Mouse (Mus musculus) left cerebral cortex, postnatal 36 days (tissue): ENCODE measurements around the gene Nup205. TPM values are rescaled to one million over a fixed set of nuclear protein-coding genes. Genes with fewer than 3 reads are reported as not detected.

Source experiments
- DNase-seq, 2 experiments: peaks; one replicate each; pipeline ENCODE4 v3.0.0; 2021 to 2022; ENCODE audit warnings: low spot score in 2 of 2, mixed read lengths in 1 of 2
- intact Hi-C: fragments of 180-260 bp; cut with DNase I; formaldehyde crosslinking; loops from one replicate; pipeline ENCODE4 v1.15.1; 2025
- total RNA-seq, 2 experiments: library from RNA; stranded (reverse); gene quantifications; 2 replicates each; pipeline ENCODE4 v1.2.3; 2021

The Nup205 gene
- total RNA-seq, 2 experiments from 2014 or later = 18.8 to 26.7 TPM

DNA sequence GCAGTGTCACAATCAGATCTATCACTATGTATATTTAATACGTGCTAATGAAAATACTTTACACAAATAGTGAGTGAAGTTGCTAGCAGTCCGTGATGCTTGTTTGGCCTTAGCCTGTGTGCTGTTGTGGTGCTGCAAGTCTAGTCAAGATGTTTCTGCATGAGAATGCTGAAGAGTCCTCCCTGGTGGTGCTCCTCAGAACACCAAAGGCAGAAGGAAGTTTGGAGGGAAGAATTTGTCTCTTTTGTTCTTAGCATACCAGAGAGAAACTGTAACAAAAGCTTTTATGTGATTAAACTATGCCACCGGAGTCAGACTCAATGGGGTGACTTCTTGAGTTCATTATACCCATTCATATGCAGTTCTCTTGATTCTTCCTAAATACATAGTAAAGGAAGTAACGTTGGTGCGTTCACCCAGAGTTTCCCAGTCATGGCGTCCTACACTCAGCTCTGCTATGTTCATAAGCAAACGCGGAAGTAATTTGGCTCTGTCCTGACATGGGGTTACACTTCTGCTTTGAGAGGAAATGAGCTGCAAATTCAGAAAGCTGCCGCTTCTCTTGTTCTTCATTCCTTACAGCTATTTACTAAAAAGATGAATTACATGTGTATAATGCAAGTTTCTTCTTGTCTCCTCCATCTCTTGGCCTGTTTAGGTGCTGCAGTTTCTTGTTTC is 59.0 kb downstream of the Nup205 start:
- DNase-seq = no peak
- intact Hi-C loops = no loop called here

DNA sequence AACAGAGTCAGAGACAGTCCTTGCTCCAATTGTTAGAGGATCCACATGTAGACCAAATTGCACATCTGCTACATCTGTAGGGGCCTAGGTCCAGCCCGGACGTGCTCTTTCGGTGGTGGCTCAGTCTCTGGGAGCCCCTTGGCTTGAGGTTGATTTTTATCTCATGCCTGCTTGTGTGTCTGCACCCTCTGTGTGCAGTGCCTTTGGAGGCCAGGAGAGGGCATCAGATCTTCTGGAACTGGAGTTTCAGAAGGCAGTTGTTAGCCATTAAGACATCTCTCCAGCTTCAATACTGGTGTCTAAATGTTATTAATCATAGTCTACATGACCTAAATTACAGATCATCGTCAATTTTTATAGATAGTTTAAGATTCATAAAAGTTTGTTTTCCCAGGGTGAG is 66.0 kb downstream of the Nup205 start:
- no peak for DNase-seq
- intact Hi-C loops = no loop called here

DNA sequence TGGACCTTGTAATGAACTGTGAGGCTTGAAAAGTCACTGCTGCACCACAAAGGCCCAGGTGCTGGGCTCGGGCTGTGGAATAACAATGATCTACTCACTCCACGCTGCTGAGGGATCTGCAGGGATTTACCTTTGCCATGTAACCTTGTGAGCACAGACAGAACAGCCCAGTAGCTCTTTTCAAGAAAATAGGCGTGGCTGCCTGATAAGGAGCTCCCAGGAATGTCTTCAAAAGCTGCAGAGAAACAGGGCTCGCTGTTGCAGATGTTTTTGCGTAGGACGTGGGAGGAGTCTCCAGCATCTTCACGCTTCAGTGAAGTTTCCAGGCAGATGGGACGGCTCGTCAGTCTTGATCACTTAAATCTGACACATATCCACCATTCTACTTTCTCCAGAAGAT is 66.8 kb downstream of the Nup205 start:
- DNase-seq = no peak
- intact Hi-C loops = no loop called here

DNA sequence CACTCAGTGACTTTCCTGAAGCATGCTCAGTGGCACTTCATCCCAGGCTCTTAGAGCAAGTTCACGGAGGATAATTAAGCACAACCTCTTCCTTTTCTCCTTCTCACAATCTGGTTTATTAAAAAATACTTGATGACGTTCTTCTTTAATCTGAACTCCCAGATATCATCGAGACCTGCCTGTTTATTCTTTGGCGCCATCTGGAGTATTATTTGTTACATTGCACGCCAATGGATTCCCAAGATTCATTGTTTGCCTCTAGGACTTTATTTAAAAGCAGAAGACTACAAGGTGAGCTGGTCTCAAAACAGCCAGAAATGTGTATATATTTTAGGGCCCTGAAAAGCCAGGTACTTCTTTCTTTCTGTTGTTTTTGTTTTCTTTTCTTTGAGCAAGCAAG is 67.9 kb downstream of the Nup205 start:
- intact Hi-C loops = no loop called here
- no peak for DNase-seq

DNA sequence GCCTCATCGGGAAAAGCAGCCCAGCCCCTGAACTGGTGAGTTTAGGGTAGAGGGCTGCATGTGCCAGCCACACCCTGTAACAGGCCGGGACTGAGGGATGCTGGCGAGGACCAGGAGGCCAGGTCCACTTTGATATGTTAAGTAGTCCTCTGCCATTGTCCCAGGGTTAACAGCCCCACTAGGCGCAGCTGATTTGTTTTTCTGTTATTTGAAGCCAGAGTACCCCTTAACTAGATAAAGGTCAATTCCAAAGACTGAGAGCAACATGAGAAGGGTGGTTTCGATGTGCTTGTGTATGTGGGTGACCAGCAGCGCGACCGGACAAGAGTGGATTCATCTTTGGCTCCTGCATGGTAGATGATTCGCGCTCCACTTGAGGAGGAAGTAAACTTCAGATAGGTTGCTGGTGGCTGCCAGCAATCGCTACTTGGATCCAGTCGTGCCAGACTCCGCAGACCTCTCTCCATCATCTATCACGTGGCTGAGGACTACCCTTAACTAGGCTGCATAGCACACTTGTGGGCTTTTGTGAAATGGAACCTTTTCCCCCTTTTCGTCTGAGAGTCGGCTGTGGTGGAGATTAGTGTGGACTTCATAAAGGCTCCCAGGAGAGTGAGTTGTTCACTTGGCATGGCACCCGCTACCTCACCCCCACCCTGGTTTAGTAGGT is 74.7 kb downstream of the Nup205 start:
- intact Hi-C loops = loop anchor here (10.0 kb wide), 1 partner anchor 123 kb away; no protein-coding TSS in a partner anchor
- peak in 1 of 2 experiments; percentile 17 for DNase-seq

DNA sequence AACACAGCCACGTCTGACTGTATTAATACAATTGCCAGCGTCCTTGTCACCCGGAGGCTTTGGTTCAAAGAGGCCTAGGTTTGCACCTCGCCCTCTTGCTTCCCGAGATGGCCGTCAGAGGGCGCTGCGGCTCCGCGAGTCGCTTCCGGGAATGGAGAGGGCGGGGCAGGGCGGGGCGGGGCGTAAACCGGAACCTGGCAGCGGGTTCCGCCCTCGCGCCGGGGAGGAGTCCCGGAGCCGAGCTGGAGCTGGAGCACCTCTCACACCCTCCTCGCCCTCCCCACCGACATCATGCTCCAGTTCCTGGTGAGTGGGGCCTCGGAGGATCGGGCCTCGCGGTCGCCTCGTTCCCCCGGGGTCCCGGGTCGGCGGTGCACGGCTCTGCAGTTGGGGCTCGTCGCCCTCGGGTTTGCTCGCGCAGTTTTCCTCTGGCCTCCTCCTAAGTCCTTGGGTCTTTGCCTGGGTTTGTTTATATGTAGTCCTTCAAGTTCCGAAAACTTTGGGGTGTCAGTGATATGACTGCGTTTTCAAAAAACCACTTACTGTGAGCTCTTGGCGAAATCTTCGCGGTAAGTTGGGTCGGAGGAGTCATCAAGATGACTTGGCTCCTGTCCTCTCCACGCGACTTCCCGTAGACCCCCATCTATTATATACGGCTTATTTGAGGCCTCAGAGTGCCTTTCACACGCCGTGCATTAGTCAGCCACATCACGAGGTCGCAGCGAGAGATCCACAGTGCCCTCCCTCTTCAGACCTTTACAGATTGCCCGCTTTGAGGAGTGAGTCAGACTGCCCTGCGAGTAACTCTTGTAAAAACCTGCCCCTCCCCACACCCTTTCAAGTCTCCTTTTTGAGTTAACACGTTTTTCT is 75.5 kb downstream of the Nup205 start:
- DNase-seq = peak; percentile 85 to 87
- intact Hi-C loops = loop anchor here (10.0 kb wide), 1 partner anchor 122 kb away; no protein-coding TSS in a partner anchor

DNA sequence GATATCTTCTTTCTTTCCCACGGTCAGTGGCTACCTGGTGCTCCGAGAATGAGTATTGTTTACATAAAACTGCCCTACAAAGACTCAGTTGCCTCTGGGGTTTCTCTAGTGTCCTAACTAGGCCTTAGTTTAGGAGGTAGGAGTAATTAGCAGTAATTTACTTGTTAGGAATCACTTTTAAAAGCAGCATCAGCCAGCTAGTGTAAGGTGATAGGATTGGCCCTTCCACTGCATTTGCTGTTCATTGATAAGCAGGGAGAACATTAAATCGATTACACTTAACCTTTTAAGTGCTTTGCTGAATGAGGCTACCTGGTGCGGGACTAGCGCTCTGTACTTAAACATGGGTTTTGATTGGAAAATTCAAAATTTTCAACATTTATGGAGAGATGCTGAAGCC is 76.3 kb downstream of the Nup205 start:
- intact Hi-C loops = loop anchor here (10.0 kb wide), 1 partner anchor 121 kb away; no protein-coding TSS in a partner anchor
- DNase-seq = no peak

DNA sequence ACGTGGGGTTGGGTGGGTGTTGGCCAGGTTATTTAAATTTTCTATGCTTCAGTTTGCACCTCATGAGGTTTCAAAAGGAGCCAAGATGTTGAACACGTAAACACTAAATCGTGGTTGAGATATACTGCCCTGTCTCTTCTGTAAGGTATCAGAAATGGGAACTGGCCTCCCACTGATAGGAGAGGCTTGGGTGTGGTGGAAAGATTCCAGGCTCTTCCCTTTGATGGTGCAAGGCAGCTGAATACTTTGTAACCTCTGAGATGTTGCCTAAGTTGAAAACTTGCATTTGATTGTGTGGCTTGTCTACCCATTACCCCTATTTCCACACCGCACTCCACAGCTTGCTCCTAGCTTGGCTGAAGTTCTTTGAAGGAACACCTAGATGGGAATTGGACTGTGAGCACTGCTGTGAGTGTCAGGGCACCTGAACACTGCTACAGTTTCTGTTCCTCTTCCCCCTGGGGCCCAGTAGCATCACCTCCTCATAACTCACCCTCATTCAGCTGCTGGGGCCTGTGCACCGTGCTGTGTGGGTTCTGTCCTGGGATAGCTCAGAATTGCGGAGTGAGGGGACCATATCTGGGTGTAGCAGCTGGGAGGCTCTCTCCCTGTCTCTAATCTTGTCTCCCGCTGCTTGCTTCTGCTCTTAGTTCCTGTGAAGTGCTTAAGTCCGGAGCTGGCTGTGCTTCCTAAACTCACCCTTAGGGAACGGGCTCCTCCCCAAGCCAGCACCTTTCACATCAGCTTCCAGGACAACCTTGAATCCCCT is 77.1 kb downstream of the Nup205 start:
- intact Hi-C loops = loop anchor here (10.0 kb wide), 1 partner anchor 120 kb away; no protein-coding TSS in a partner anchor

DNA sequence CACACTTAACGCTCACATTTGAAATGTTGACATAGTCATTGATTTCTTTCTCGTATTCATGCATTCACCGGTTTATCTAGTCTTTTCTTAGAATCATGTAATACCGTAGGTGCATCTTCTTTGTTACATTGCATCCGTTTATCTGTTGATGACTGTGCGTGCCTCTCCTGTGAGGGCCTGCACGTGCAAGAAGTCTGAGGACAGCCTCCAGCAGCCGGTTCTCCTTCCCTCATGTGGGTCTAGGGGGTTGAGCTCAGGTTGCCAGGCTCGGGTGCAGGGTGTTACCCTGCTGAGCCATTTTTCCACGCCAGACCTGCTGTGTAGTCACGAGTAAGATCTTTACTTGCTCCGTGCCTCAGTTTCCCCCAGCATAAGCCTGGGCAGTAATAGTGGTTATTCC is 77.8 kb downstream of the Nup205 start:
- intact Hi-C loops = loop anchor here (10.0 kb wide), 1 partner anchor 120 kb away; no protein-coding TSS in a partner anchor
- DNase-seq = no peak

More for the DNA sequence above, 77.1 kb downstream of the Nup205 start:
- no peak for DNase-seq

DNA sequence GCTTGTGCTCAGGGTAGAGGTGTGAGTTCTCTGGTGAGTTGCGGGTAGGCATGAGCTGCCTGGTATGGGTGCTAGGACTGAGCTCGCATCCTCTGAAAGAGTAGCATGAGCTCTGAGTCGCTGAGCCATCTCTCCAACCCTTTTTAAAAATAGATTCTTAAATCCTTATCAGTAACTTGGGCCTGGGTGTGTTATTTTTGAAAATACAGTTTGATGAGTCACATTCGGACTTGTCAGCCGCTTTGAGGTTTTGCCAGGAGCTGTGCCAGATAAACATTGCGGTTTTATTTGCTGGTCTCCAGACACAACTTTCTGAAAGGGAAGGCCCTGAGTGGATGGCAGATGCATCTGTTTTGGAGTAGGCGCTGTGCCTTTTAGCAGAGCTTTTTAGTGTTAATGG is 79.5 kb downstream of the Nup205 start:
- peak; percentile 18 to 40 for DNase-seq
- intact Hi-C loops = loop anchor here (10.0 kb wide), 1 partner anchor 118 kb away; no protein-coding TSS in a partner anchor

DNA sequence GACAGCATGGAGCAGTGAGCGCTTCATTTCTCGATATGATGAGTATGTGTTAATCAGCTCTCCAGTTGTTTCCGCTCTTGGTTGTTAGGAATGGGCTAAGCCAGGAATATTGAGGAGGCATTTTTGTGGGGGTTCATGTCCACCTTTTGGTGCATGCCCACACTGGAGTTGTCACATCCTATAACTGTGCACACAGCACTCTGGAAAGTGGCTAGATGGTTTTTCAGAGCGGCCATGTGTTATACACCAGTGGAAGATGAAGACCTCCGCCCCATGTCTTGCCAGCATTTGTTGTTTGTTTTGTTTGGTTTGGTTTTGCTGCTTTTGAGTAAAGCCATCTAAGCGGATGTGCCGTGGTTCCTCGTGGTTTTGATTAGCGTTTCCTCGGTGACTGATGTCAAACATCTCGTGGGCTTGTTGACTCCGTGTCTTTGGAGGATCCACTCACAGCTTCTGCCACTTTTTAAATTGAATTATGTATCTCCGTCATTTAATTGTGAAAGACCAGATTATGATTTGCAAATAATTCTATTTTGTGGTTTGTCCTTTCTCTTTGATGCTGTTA is 80.5 kb downstream of the Nup205 start:
- DNase-seq = no peak
- intact Hi-C loops = loop anchor here (10.0 kb wide), 1 partner anchor 117 kb away; no protein-coding TSS in a partner anchor

DNA sequence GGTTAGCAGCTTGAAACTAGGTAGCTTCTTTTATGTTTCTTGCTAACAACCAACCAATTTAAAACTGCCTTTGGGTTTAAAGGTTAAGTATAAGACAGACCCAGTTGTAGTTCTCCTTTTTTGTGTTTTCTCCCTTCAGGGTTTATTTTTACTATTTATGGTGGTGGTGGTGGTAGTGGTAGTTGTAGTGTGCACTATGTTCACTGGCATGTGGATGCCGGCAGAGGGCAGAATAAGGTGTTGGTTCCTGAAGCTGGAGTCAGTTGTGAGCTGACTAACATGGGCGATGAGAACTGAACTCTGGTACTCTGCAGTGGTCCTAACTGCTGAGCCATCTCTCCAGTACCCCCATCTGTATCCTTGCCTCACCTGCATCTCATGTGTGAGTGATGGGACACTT is 81.7 kb downstream of the Nup205 start:
- intact Hi-C loops = loop anchor here (10.0 kb wide), 1 partner anchor 116 kb away; no protein-coding TSS in a partner anchor

DNA sequence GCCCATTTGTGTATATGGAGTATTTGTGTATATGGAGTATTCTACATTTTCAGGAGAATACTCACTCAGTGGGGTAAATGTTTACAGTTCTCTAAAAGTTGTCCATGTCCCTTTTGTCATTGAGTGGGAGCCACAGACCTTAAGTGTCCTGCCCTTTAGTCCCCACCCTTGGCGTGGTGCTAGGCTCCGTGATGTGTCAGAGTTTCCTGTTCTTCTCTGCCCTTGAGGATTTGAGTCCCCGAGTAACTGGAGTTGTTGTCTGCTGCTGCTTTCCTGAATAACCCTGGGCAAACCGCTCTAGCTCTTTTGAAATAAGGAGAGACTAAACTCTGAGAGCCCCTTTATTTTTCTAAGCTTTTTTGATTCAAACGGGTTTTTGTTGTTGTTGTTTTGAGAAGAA is 82.3 kb downstream of the Nup205 start:
- no peak for DNase-seq
- intact Hi-C loops = loop anchor here (10.0 kb wide), 1 partner anchor 115 kb away; no protein-coding TSS in a partner anchor

More for the DNA sequence above, 81.7 kb downstream of the Nup205 start:
- DNase-seq = no peak

DNA sequence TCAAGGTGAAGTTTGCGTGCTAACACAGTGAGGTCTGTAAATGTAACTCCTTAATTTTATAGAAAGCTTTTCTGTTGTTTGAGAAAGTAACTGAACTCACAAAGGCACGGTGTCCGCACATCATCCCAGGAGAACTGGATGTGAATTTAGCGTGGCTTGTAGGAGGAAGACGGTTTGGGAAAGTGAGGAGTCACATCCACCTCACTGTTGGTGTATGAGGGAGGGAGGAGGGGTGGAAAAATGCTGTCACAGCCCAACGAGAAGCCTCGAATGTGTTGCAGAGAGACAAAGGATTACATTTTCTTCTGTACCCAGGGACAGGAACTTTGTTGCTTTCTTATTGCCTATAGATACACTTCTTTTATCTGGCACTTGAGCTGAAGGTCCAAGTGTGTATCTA is 83.3 kb downstream of the Nup205 start:
- intact Hi-C loops = no loop called here
- DNase-seq = no peak

DNA sequence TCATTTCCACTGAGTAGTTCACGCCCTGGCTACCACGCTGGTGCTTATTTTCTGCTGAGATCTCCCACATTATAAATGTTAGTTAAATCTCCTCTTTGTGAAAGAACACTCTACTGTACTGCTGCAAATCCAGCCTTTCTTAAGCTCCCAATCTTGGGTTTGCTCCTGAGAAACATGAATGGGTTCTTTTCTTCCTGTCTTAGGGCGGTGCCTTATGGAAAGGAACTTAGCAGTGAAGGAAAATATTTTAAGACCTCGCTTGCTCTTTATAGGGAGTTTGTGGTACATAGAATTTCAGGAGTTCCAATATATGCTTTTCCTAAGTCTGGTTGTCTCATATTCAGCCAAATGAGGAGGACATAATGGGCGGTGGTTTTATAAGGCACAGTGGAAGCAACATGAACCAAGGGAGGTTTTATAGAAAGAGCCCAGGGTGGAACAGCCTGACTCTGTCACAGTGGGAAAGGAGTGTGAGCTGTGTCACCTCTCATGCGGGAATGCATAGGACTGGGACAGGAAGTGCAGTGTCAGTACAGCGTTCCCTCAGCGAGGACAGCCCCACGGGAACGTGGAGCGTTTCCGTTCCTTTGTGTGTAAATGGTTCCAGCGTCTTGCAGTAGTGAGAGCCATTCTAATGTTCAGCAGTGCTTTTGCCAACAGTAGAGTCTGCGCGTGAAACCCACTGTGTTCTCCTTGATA is 88.5 kb downstream of the Nup205 start:
- intact Hi-C loops = no loop called here
- no peak for DNase-seq

DNA sequence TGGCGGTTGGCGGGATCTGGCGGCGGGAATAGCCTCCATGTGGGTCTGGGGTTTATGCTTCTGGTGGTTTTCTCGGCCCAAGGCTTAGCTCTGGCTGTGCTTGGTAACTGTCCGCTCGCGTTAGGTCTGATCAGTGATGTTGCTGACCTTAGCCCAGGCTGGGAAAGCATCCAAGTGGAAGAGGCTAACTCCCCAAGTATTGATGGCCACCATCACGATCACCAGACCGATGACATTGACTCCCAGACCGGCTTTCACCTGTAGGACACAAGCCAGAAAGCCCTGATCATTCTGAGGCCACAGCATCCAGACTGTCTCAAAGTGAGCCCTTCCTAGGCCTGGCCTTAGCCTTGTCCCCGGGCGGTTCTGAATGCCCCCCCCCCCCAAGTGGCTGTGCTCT is 91.5 kb downstream of the Nup205 start:
- DNase-seq = no peak
- intact Hi-C loops = no loop called here

DNA sequence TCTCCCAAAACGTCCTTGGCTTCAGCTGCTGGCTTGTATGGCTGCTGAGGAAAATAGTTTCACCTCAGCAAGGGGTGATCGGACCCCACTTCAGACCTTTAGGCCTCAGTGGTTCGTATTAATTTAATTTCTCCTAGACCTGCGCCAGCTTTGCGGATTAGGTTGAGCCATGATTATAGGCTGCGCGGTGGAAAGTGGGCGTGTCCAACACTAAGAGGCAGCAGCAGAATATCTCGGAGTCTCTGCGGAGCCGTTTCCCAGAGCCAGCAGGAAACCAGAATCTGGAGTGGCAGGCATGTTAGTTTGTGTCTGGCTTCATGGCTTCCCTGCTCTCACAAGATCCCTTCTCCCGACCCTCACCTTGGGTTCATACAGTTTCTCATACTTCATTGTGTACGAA is 92.4 kb downstream of the Nup205 start:
- DNase-seq = no peak
- intact Hi-C loops = no loop called here

DNA sequence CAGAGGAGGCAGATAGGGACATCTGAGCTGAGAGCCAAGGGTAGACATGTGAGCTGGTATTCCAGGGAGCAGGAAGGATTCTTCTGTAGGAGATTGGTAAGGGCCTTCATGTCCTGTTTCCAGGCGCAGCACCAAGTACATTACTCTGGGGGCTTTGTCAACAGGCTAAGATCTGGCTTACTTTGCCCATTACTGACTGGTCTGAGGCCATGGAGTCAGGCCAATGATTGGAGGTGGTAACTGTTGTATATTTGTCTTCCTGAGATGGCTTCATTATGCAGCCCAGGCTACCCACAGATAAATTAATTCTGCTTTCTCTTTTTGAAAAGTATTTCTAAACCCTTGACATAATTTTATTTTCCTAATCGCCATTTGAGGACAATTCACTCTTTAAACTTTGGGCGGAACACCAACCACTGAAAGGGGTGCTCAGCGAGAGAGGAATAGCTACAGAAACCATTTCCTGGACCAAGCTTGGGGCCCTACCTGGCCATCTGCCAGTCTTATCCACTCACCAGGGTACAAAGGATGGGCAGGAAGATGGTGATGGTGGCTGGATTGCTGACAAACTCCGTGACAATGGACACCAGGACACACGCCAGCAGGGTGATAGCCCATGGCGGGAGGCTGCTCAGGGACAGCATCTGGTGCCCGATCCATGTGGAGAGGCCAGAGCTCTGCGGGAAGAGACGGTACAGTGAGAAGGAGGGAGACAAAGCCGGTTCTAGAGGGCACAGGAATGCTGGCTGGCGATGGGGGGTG is 94.1 kb downstream of the Nup205 start:
- DNase-seq = no peak
- intact Hi-C loops = no loop called here
